In the genomic region with DNA sequence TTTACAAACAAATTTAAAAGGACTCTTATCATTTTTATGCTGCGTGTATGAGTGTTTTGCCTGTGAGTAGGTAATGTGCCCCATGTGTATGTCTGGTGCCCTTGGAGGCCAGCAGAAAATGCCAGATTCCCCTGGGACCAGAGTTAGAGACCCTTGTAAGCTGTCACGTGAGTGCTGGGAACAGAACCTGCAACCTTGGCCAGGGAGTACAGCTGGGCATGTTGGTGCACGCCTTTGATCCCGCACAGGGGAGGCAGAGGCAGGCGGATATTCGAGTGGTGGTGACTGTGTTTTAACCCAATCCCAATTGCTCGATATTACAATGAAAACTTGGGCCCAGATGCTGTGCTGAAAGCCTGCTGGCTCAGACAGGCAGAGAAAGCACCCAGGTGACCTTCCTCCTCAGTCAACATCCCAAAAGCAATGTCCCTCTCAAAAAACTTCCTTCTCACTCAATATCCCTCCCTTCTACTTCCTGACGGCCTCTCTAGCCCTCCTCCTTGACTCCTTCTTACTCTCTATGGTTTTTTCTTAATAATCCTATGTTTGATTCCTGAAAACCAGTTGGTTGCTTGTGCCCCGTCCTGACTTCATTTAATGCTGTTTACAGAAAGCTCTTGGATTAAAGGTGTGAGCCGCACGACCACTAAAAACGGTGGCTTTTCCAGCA, we compare ENCODE assay signal across 23 mouse cellular contexts. TPM values are rescaled to one million over a fixed set of nuclear protein-coding genes. Genes with fewer than 3 reads are reported as not detected.
"Had no signal": no experiment of that assay in that cellular context is flagged by ENCODE, and none has a peak within 500 bp of the region (broad histone marks: within the 10 kb centered on the region; RNA-seq: fewer than 3 reads in every experiment).

No protein-coding gene starts in this region.

- H3K9me3 ChIP-seq: lung, embryonic 15.5 days; midbrain, embryonic 13.5 days; midbrain, embryonic 15.5 days; neural tube, embryonic 12.5 days; stomach, embryonic 15.5 days had no signal

- ATAC-seq: lung, postnatal 0 days; midbrain, embryonic 13.5 days; midbrain, embryonic 15.5 days had no signal

- H3K27me3 ChIP-seq: lung, embryonic 15.5 days; midbrain, embryonic 13.5 days; midbrain, embryonic 15.5 days; neural tube, embryonic 12.5 days; stomach, embryonic 15.5 days had no signal

- DNase-seq: lung, adult 2 months; lung, postnatal 14 days; lung, postnatal 36 days; right cerebral cortex, postnatal 14 days; thymus, adult 2 months; thymus, postnatal 25 days; thymus, postnatal 4 days had no signal

- H3K4me2 ChIP-seq: lung, embryonic 15.5 days; midbrain, embryonic 11.5 days; midbrain, embryonic 13.5 days; midbrain, embryonic 15.5 days; neural tube, embryonic 12.5 days; stomach, embryonic 15.5 days had no signal

- H3K27ac ChIP-seq: lung, embryonic 15.5 days; midbrain, embryonic 13.5 days; midbrain, embryonic 15.5 days; neural tube, embryonic 12.5 days; stomach, embryonic 15.5 days; stomach, postnatal 0 days had no signal

- H3K36me3 ChIP-seq: lung, embryonic 15.5 days; midbrain, embryonic 13.5 days; midbrain, embryonic 15.5 days; neural tube, embryonic 12.5 days; stomach, embryonic 15.5 days had no signal

- H3K4me3 ChIP-seq: lung, embryonic 15.5 days; midbrain, embryonic 13.5 days; midbrain, embryonic 15.5 days; neural tube, embryonic 12.5 days; stomach, embryonic 15.5 days had no signal

- H3K9ac ChIP-seq: lung, embryonic 15.5 days; midbrain, embryonic 13.5 days; midbrain, embryonic 15.5 days; neural tube, embryonic 12.5 days; stomach, embryonic 15.5 days had no signal

RNA-seq across cellular contexts. Expression of a gene that starts 7.9 kb away (rescaled TPM):
- total RNA-seq: monocyte, adult 5-6 weeks; neutrophil, adult 5-6 weeks had no signal

RNA-seq across cellular contexts. Expression of a gene that starts 8.4 kb away (rescaled TPM):
- total RNA-seq: megakaryocyte, adult 5-6 weeks; megakaryocyte-erythroid progenitor cell, adult 5-6 weeks; midbrain, postnatal 0 days; monocyte, adult 5-6 weeks; neutrophil, adult 5-6 weeks had no signal
- polyA plus RNA-seq: liver, embryonic 16.5 days; lung, adult 2 months; lung, embryonic 15.5 days; lung, postnatal 0 days; neural tube, embryonic 12.5 days; neural tube, embryonic 14.5 days; stomach, embryonic 15.5 days; stomach, postnatal 0 days; testis, adult 2 months had no signal

RNA-seq across cellular contexts. Expression of a gene that starts 24.1 kb away (rescaled TPM):
- total RNA-seq: megakaryocyte-erythroid progenitor cell, adult 5-6 weeks; monocyte, adult 5-6 weeks had no signal
- polyA plus RNA-seq: midbrain, embryonic 11.5 days; midbrain, embryonic 13.5 days; midbrain, embryonic 15.5 days; neural tube, embryonic 12.5 days; neural tube, embryonic 14.5 days had no signal
